Mouse (Mus musculus) kidney, adult 2 months (tissue): ENCODE data around the gene Larp4. TPM values are rescaled to one million over a fixed set of nuclear protein-coding genes. Genes with fewer than 3 reads are reported as not detected.
A peak's percentile ranks its signal among the peaks of the same experiment; 100 is the strongest.
"Not testable (repeated sequence)": the region's sequence is repeated elsewhere in the genome, so short reads cannot be mapped to it uniquely, and the experiment has no call there.

ENCODE experiments used
- DNase-seq: peaks from one replicate; pipeline ENCODE4 v3.0.0; 2021
- H3K27ac ChIP-seq: fragments of 200-500 bp; 2 replicates; pipeline ENCODE4 v1.5.1; 2012; ENCODE audit warnings: low read depth, low read length, control low read depth, inconsistent platforms; ENCODE audit not compliant: insufficient read depth
- H3K27me3 ChIP-seq: fragments of 200-500 bp; replicated peaks from 2 replicates; pipeline ENCODE4 v1.6.1; 2012; ENCODE audit warnings: mild to moderate bottlenecking, moderate library complexity, low read length, inconsistent platforms; ENCODE audit not compliant: control insufficient read depth, insufficient read depth
- H3K36me3 ChIP-seq: fragments of 200-500 bp; 2 replicates; pipeline ENCODE4 v1.6.1; 2012; ENCODE audit warnings: mild to moderate bottlenecking, moderate library complexity, low read length, inconsistent platforms; ENCODE audit not compliant: control insufficient read depth, insufficient read depth
- H3K4me1 ChIP-seq: fragments of 200-500 bp; 2 replicates; pipeline ENCODE4 v1.6.1; 2011; ENCODE audit warnings: low read length; ENCODE audit not compliant: control insufficient read depth, insufficient read depth
- H3K4me3 ChIP-seq: fragments of 200-500 bp; 2 replicates; pipeline ENCODE4 v1.5.1; 2011; ENCODE audit warnings: mild to moderate bottlenecking, low read depth, low read length, control low read depth; ENCODE audit not compliant: insufficient read depth
- CTCF ChIP-seq: fragments of 200-500 bp; conservative IDR thresholded peaks from 2 replicates; pipeline ENCODE4 v1.5.1; 2011; ENCODE audit warnings: low read depth, mild to moderate bottlenecking, control low read depth, low read length, moderate library complexity, mixed read lengths; ENCODE audit not compliant: insufficient read depth, insufficient read length
- POLR2A ChIP-seq: fragments of 200-500 bp; IDR thresholded peaks from one replicate; pipeline ENCODE4 v1.6.1; 2011; ENCODE audit warnings: low read depth, low read length, control low read depth
- WGBS: fragments of 180-500 bp; shearing (Covaris S2); methylation state at CpG from one replicate; pipeline ENCODE4 v1.1.7; 2018; 5-methylcytosine and 5-hydroxymethylcytosine counted together
- polyA plus RNA-seq: library from polyadenylated mRNA; depleted of rRNA; stranded (reverse); fragments of >200 nt; gene quantifications from 2 replicates; pipeline ENCODE4 v1.2.3, GENCODE M21; 2012

Gene Larp4
- polyA plus RNA-seq, 1 experiment: 43.4 TPM

GRCm38 (mm10) chr15:99955324-99955723 lies 14.5 kb upstream of the Larp4 start:
- Histone ChIP-seq H3K4me1 (no peaks in the 10 kb centered on the region), H3K36me3 (no peaks in the 10 kb centered on the region), H3K4me3 (no peak overlapping the region), H3K27me3 (no peaks in the 10 kb centered on the region), H3K27ac (no peak overlapping the region)
- 71% methylated on average over 4 of the region's 4 CpGs for WGBS
- TF ChIP-seq POLR2A: no peak
- no peak for TF ChIP-seq CTCF
- DNase-seq: no peak

GRCm38 (mm10) chr15:99965103-99965775 lies 4.6 kb upstream of the Larp4 start:
- Histone ChIP-seq H3K36me3 (no peaks in the 10 kb centered on the region), H3K27ac (no peak overlapping the region), H3K4me1 (0 out of 2 replicates have a peak, but pooled peaks cover 3% of the 10 kb centered on the region), H3K27me3 (no peaks in the 10 kb centered on the region), H3K4me3 (no peak overlapping the region)
- peak; percentile 21 for DNase-seq
- TF ChIP-seq CTCF (no peak), POLR2A (no peak)
- WGBS: 78% methylated on average over 8 of the region's 8 CpGs

GRCm38 (mm10) chr15:99966961-99967360 lies 2.9 kb upstream of the Larp4 start, which contains the start of gene Fam186a:
TSS of gene Fam186a (minus strand) at chr15:99967061.
- no peak within 1 kb of the TSS for H3K27ac ChIP-seq
- H3K4me1 ChIP-seq: 0 out of 2 replicates have a peak, but pooled peaks cover 3% of the 10 kb centered on the region
- no peak within 1 kb of the TSS for H3K4me3 ChIP-seq
- WGBS: 80% methylated on average over 4 of the region's 4 CpGs
- no peaks in the 10 kb centered on the region for H3K27me3 ChIP-seq
- TF ChIP-seq POLR2A (no peak), CTCF (no peak)
- no peaks in the 10 kb centered on the region for H3K36me3 ChIP-seq
- DNase-seq: no peak

- Histone ChIP-seq H3K27me3 (no peaks in the 10 kb centered on the region), H3K36me3 (no peaks in the 10 kb centered on the region), H3K4me1 (peaks cover 3% of the 10 kb centered on the region; the same call in 1 of the 2 replicates), H3K4me3 (no peak overlapping the region), H3K27ac (0 out of 2 replicates have a peak overlapping the region, but pooled peaks have one; percentile 28)
- no peak for TF ChIP-seq POLR2A
- TF ChIP-seq CTCF: no peak
- peak; percentile 59 for DNase-seq
- WGBS: 72% methylated on average over 1 of the region's 1 CpGs
Measured at GRCm38 (mm10) chr15:99970606-99971005, 741 bp downstream of the Larp4 start.

- Histone ChIP-seq H3K4me1 (peaks cover 7% of the 10 kb centered on the region; the same call in 1 of the 2 replicates), H3K27me3 (no peaks in the 10 kb centered on the region), H3K4me3 (peak overlapping the region; percentile 92), H3K36me3 (no peaks in the 10 kb centered on the region), H3K27ac (peak overlapping the region; percentile 95)
- under 1% methylated on average over 50 of the region's 50 CpGs for WGBS
- peak; percentile 98 for DNase-seq
- no peak for TF ChIP-seq POLR2A
- no peak for TF ChIP-seq CTCF
Measured at GRCm38 (mm10) chr15:99972361-99972988, 2.6 kb downstream of the Larp4 start.

- TF ChIP-seq CTCF: no peak
- DNase-seq: peak; percentile 50
- Histone ChIP-seq H3K4me3 (peak overlapping the region; percentile 92), H3K36me3 (no peaks in the 10 kb centered on the region), H3K4me1 (peaks cover 7% of the 10 kb centered on the region; the same call in 1 of the 2 replicates), H3K27ac (peak overlapping the region; percentile 83), H3K27me3 (no peaks in the 10 kb centered on the region)
- WGBS: 1% methylated on average over 84 of the region's 84 CpGs
Measured at GRCm38 (mm10) chr15:99972989-99973911, 3.4 kb downstream of the Larp4 start.

- Histone ChIP-seq H3K4me1 (peaks cover 13% of the 10 kb centered on the region; the same call in 1 of the 2 replicates), H3K4me3 (no peak overlapping the region), H3K27ac (no peak overlapping the region), H3K36me3 (no peaks in the 10 kb centered on the region), H3K27me3 (no peaks in the 10 kb centered on the region)
- DNase-seq: no peak
- no peak for TF ChIP-seq CTCF
- TF ChIP-seq POLR2A: no peak
- 42% methylated on average over 2 of the region's 2 CpGs for WGBS
Measured at GRCm38 (mm10) chr15:99974476-99975220, 4.8 kb downstream of the Larp4 start.

GRCm38 (mm10) chr15:99976121-99976520 lies 6.3 kb downstream of the Larp4 start:
- not testable (repeated sequence) for DNase-seq, H3K36me3 ChIP-seq, H3K4me3 ChIP-seq, H3K27ac ChIP-seq, H3K27me3 ChIP-seq
- 92% methylated on average over 2 of the region's 2 CpGs for WGBS
- H3K4me1 ChIP-seq: peaks cover 15% of the 10 kb centered on the region; the same call in 1 of the 2 replicates
